18 mouse cellular contexts compared by ENCODE assay signal in the genomic region with DNA sequence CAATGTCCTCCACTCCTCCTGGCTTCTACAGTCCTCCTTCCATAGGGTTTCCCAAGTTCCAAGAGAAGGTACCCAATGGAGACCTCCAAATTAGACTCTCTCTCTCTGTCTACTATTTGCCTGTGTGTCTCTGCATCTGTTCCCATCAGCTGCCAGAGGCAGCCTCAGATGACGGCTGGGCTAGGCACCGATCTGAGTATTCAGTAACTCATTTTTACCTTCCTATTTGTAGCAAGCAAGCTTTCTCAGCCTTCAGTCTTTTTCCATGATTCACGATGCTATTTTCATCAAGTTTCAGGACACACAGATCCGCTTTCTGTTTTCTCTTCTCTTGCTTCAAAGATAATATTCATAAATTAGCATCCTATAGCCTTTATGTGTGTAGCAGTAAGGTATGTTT. TPM values are rescaled to one million over a fixed set of nuclear protein-coding genes. Genes with fewer than 3 reads are reported as not detected.
"Had no signal": no experiment of that assay in that cellular context is flagged by ENCODE, and none has a peak within 500 bp of the region (broad histone marks: within the 10 kb centered on the region; RNA-seq: fewer than 3 reads in every experiment).

No protein-coding gene starts in this region.

- H3K4me1 ChIP-seq: intestine, embryonic 15.5 days had no signal

- H3K9ac ChIP-seq: intestine, embryonic 15.5 days; kidney, embryonic 15.5 days; liver, embryonic 13.5 days had no signal

- H3K27ac ChIP-seq: intestine, embryonic 15.5 days; kidney, embryonic 15.5 days; liver, embryonic 13.5 days; stomach, postnatal 0 days had no signal

- H3K4me3 ChIP-seq: intestine, embryonic 15.5 days; kidney, embryonic 15.5 days; liver, embryonic 13.5 days had no signal

- DNase-seq: kidney, adult 11 months; kidney, adult 8-10 months; kidney, postnatal 14 days; kidney, postnatal 4 days; layer of hippocampus, adult 9-11 months; layer of hippocampus, postnatal 36 days; liver, embryonic 13.5 days; lung, adult 2 months; lung, postnatal 14 days; lung, postnatal 4 days; midbrain, embryonic 14.5 days; right cerebral cortex, postnatal 4 days; thymus, postnatal 25 days had no signal

- H3K4me2 ChIP-seq: intestine, embryonic 15.5 days; kidney, embryonic 15.5 days; liver, embryonic 13.5 days; midbrain, embryonic 11.5 days had no signal

- H3K9me3 ChIP-seq: intestine, embryonic 15.5 days; kidney, embryonic 15.5 days; liver, embryonic 13.5 days had no signal

- ATAC-seq: intestine, embryonic 15.5 days had no signal

- H3K36me3 ChIP-seq: intestine, embryonic 15.5 days; kidney, embryonic 15.5 days; liver, embryonic 13.5 days had no signal

- H3K27me3 ChIP-seq: intestine, embryonic 15.5 days; kidney, embryonic 15.5 days; liver, embryonic 13.5 days had no signal

RNA-seq across cellular contexts. Expression of gene Sec16b, which starts 22.4 kb away (rescaled TPM):
- total RNA-seq: megakaryocyte-erythroid progenitor cell, adult 5-6 weeks had no signal
